Mouse (Mus musculus): ENCODE results near the gene Sv2c.
"Not testable (repeated sequence)": the region's sequence is repeated elsewhere in the genome, so short reads cannot be mapped to it uniquely, and the experiment has no call there.

The Sv2c gene

DNA sequence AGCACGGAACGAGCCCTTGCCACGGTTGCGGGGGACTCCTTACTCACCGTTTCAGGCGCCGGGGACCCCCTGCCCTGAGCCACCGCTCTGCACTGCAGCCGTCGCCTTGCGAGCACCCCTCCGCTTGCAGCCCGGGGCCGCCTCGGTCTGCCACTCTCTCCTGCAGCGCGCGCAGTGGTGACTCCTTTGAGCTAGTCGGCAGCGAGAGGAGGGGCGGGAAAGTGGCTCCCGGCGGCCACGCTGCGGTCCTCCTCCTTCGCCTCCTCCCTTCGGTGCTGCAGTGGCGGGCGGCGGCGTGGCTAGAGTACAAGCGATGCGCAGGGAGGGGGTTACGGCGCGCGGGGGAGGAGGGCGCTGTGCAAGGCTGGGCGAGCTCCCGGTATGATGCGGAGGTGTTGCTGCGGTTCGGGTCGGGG lies at the start of gene Sv2c:
Sv2c (minus strand) TSS at position 177 of the 416 bp plus-strand sequence.
- no peak for DNase-seq (ENCODE audit: low spot score)

DNA sequence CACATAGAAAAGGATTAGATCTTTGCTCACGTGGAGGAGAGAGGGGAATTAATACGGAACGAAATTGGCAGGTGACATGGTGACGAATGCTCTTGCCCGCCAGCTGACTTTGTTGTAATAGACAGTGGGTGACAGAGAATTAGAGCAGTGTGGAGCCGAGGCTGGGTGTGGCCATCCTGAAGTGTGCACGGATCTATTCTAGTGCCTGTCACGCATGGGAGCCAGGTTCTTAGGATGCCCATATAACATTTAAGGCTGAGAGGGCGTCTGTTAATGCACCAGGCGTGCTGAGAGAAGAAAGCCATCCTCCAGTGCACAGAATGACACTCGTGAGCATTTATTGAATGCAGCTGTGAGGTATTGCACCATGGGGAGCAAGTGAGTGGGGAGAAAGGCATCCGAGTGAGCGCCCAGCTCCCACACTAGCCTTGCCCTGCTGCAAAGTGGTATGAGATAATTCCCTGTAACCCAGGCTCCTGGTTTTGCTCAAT lies 48.3 kb upstream of the Sv2c start:
- DNase-seq (ENCODE audit: low spot score): no peak

DNA sequence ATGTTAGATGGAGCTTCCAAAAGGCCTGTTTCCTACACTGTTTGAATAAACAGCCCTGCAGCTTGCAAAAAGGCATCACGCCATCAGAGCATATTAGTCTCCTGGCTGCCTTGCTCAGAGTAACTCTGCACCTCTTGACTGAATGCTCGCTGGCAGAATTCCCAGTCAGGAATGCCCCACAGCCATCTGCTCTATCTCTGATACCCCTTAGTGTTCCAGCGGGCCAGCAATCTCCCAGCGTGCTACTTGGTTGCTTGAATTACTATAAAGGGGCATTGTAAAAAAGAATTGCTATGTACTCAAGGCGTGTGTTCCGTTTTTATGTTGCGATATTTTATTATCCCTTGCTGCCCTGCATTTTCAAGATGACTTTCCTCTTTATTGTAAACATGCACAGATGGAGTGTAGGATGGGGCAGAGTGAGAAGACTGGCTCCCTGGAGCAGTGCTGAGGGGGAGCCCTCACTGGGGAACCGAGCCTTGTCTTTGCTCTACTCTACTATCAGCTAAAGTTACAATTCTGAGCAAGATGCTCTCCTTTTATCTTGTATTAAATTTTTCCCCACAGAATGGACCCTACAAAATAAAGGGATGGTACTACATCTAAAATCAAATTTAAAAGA lies 43.3 kb upstream of the Sv2c start:
- DNase-seq (ENCODE audit: low spot score): no peak

DNA sequence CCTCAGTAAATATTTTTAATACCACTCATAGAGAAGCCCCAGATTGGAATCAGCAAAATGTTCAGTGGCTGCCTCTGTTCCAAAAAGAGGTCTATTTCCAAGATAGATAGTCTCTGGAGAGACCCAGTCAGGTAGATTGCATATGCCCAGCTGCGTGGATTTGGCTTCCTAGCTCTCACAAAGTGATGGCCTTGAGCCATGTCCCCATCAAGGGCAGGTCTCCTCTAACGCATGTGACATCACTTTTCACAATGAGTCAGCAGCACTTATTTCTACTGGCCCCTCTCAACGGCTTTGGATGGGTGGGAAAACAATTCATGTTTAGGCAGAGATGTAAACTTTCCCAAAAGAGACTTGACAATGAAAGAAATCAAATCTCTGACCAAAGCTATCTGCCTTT lies 41.3 kb upstream of the Sv2c start:
- DNase-seq (ENCODE audit: low spot score): no peak

DNA sequence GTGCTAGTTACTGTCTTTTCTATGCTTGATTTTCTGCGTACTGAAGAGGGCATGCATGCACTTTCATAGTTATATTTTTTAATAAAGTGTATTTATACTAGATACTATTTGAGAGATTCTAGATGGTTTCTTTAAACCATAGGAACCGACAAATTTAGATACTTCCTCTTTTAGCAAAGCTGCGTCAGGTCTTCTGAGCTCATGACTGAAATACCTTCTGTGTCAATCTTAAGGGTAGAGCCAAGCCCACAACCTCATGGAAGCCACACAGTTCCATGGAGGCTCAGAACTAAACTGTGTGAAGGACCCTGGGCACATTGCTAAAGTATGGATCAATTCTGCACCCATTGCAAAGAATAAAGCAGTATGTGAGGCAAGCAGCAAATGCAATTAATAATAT lies 39.9 kb upstream of the Sv2c start:
- DNase-seq (ENCODE audit: low spot score): no peak

DNA sequence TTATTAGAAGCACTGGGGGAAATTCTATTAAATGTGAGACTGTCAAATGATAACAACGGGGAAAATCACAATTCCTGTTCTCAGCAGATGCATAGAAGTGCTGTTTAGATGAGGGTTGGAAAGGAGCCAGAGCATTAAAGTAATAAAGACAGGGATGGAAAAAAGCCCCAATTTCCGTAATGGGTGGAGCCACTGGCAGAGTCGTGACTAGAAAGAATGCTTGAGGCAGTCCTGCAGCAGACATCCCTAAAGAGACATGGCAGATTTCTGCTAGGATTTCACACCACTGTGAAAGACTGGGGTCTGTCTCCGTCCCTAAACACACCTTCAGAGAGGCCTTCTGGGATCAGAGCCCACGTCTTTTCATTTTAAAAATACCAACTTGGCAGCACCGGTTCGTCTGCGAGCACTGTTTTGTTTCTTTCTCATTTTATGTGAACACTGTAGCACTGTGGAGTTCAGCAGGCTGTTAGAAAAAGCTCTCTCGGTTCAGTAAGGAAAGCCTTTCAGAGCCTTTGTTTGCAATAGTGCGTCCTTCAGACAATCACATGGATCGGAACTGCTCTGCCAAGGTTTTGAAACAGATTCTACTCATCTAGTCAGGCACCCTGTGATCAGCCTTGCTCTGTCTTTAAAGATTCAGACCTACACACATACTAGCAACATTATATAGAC lies 36.8 kb upstream of the Sv2c start:
- DNase-seq (ENCODE audit: low spot score): no peak

DNA sequence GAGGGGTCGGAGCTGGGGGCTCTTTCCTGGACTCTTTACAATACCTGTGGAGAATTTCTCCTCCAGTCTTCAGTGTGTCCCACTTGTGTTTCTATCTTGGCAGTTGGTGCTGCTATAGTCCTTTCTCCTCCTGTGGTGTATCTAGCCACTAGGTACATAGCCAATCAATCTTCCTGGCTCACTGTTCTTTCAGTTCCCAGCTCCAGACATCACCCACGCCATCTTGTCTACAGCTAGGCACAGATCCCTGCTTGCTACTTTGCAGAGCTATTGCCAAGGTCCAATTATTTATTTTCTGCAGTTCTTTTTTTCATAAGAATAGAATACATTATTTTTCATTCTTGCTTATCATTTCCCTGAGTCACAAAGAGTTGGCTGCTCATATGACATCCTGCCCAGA lies 34.2 kb upstream of the Sv2c start:
- DNase-seq (ENCODE audit: low spot score): no peak

DNA sequence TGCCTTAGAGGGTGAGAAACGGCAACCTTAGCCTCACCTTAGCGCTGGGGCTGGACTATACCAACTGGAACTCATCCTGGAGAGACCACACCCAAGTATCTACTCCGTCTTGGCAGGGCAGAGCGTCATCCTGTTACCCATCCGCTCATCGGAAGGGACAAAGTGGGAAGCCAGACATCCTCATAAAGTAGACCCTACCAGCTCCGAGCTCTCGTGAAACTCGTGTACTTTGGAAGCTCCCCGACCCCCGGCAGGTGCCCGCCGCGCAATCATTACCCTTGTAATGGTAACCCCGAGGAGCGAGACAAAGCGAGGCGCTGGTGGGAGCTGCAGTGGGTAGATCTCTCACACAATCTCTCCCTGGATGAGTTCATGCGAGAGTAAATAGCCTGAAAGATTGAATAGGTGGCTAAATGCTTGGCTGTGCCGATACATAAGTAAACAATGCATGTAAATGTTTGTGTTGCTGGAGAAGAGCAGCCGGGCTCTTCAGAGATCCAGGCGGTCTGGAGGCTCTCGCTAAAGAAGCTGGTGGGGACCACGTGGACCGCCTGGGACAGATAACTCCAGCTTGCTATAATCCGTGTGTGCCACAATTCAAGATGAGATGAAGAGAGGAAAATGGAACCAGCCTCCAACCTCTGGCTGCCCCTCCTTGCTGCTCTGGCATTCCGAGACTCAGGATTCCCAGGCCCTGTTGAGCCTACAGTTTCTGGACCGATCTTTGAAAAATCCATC lies 1.2 kb upstream of the Sv2c start:
- DNase-seq (ENCODE audit: low spot score): no peak

DNA sequence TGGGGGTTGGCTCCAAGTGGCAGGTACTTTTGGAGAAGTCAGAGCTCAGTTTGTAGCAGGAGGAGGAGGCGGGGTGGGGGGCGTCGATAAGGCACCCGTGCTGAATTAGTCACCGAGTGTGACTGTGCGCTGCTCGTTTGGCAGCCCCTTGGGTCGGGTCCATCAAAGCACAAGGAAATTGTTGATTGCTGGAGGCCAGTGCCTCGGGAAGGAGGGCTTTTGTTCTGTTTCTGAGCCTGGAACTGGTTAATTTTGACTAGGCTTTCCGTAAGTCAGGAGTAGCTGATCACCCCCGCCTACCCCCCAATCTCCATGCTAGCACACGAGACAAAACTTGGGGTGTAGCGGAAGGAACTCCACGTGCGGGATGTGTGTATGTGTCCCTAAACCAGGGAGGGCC lies 456 bp upstream of the Sv2c start:
- no peak for DNase-seq (ENCODE audit: low spot score)

DNA sequence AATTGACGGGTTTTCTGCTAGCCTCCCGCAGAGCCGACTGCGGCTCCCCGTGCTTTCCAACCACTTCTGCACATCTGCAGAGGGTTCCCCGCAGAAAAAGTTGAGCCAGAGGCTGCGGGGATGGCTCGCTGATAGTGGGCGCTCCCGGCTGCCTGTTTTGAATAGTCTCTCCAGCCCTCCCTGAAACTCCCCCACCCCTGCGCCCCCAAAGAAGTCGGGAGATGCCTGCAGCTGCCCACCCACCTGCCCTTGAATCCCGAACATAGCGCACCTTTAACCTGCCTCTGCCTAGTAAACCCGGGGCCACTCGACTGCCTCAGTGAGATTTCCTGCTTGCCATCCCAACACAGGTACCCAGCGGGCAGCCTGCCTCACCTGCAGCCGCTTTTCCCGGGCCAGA lies 466 bp downstream of the Sv2c start:
- no peak for DNase-seq (ENCODE audit: low spot score)

DNA sequence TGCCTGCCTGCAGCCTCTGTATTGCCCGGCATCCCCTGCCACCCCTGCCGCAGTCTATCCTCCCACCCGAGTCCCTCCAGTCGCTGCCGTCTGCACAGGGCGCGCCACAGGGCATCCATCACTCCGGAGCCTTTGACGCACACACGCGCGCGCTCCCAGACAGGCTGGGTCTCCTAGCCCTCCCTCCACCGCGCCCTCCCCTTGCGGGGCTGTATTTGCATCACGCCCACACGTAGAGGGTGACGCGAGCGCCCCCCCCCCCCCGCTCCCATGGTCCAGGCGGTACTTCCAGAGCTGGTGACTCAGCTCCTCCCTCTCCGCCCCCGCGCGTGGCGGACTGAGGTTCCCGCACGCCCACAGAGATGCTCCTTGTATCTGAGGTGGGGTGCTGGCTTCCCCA lies 1.3 kb downstream of the Sv2c start:
- DNase-seq (ENCODE audit: low spot score): no peak

DNA sequence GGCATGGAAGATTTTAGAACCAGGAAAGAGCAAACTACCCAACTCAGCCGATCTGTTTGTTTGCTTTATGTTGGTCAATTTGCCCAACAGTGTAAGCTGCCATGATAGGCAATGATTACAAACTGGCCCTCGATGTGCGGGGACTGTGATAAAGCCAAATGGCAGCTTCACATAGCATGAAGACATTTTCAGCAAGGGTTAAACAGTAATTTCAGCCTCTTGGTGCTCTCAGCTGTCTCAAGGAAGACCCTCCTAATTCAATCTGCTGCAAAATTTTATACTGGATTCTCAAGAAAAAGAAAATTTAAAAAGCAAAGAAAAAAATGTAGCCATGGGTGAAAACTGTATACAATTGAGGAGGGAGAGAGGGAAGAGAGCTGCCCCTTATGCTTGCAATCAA lies 3.3 kb downstream of the Sv2c start:
- no peak for DNase-seq (ENCODE audit: low spot score)

DNA sequence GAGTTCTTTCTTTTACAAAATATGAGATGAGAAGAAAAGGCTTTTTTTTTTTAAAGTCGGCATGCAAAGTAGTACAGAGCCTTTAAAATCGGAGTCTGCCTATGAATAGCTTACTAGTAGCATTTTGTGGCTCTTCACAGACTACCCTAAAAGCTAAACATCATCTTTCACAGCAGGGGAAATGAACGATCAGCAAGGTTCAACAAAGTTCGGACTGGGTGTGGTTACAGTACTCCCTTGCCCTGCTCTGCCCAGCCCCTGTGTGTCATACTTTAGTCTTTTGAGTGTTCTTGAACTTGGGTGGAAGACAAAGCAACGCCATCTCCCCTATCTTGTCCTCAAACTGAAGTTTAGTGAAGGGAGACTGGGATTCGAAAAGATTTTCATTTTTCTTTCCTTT lies 5.7 kb downstream of the Sv2c start:
- no peak for DNase-seq (ENCODE audit: low spot score)

DNA sequence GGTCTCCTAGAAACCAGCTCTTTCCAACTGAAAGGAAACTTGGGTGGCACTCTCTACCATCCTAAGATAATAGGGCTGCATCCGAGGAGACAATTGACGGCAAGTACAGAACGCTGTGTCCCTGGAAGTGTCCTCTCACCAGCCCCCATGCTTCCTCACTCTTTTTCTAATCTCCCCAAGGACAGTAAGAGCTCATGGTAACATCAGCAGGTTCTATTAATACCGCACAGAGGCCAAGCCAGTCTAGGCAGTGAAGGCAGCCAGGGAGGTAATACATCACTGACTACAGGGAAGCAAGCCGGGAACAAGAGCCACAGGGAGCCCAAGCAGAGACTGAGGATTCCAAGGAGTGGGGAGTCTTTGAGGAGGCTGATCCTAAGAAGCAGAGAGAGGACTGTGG lies 7.4 kb downstream of the Sv2c start:
- DNase-seq (ENCODE audit: low spot score): no peak

DNA sequence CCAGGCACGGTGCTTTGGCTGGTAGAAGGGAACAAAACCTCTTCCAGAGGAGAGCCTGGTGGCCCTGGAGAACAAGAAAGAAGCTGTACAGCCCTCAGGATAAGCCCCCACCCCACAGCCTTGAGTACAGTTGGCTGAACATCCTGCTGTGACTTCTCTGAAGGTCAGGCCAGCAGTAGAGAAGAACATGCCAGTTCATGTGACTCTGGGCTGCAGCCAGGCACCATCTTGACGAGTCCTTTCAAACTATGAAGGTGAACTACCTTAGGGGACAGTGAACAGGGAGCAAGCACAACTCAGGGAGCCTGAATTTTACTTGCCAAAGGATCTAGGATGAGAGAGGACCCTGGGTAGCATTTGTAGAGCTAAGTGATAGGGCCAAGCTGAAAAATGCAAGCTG lies 19.7 kb downstream of the Sv2c start:
- no peak for DNase-seq (ENCODE audit: low spot score)

DNA sequence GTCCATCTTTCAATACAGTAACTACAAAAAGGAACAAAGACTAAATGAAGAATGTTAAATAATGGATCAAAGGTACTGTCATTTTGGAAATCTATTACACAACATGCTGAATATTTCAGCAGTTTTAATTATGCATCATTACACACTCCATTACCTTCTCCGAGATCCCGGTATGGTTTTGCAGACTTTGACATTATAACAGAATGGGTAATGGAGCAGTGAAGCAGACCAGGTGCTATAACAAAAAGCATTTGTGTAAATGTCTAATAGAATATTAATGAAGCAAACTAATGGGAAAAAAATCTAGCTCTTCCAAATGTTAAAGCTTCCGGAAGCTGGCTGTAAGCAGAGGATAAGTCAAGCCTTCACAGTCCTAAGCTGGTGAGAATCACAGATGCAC lies 21.6 kb downstream of the Sv2c start:
- no peak for DNase-seq (ENCODE audit: low spot score)

DNA sequence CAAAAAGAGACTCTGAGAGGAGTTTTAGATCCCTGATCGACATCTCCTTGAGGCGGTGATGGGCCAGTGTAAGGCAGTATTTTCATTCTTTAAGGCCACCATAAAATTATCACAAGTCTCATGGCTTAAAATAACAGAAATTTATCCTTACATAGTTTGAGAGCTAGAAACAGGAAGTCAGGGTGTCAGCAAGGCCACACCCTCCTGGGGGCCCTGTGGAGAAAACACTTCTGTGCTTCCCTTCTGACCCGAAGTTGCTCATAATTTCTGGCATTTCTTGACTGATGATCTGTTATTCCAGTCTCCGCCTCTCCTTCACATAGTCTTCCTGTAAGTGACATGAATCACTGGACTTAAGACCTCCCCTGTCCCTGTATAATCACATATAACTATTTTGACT lies 26.0 kb downstream of the Sv2c start:
- no peak for DNase-seq (ENCODE audit: low spot score)

DNA sequence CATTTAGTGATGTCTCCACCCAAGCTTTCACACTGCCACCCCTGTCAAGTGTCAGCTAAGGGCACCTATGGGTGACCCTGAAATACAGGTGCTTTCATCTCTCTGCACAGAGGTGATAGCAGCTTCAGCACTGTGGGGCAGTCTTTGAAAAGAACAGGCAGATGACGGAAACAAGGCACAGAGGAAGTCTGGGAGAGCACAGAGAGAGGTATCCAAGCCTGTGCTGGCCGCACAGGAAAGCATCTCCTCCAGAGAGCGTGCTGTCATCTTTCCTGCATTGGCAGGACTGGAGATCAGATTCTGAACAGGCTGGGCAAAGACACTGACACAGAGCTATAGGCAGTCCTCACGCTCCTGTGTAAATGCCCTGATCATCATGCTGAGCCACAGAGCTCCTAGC lies 41.4 kb downstream of the Sv2c start:
- DNase-seq (ENCODE audit: low spot score): no peak

DNA sequence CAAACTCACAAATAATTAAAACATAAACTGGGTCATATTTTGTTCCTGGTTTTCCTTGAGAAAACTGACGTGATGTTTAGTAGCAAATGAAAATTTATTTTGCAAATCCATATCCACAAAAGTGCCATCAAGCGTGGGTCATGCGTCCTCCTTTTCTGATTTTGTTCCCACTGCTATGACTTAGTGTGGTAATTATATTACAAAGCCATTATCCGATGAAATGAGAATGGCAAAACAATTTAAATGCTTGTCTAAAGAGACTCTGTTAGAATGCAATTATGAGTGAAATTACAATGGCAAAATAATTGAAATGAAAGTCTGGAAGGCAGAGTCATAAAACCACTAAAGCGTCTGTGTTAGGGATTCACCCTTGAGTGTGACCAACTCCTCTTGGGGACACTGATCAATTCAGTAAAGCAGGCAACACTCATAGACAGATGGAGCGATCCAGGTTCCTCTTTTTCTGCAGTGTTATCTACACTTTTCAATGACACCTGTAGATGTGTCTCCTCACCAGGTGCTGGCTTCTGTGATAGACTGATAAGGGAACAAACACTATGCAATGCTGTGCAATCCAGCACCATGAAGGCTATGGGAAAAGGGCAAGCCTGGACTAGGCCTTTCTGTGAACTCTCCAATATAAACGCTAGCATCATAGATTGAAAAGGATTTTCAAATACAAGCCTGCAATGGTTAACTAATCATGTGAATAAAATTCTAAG lies 46.6 kb downstream of the Sv2c start:
- DNase-seq (ENCODE audit: low spot score): no peak

DNA sequence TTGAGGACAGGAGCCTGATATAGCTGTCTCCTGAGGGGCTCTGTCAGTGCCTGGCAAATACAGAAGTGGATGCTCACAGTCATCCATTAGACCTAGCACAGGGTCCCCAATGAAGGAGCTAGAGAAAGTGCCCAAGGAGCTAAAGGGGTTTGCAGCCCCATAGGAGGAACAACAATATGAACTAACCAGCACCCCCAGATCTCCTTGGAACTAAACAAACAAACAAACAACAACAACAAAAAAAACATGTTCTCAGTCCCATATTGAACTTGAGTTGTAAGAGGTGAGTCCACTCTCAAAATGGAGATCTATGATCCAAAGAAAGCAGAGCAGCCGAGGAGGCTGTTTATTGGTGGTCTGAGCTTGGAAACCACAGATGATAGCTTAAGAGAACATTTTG lies 50.6 kb downstream of the Sv2c start, which contains the start of gene Gm17190:
Gm17190 (plus strand) TSS at position 301 of the 400 bp plus-strand sequence.
- DNase-seq (ENCODE audit: low spot score): not testable (repeated sequence)

DNA sequence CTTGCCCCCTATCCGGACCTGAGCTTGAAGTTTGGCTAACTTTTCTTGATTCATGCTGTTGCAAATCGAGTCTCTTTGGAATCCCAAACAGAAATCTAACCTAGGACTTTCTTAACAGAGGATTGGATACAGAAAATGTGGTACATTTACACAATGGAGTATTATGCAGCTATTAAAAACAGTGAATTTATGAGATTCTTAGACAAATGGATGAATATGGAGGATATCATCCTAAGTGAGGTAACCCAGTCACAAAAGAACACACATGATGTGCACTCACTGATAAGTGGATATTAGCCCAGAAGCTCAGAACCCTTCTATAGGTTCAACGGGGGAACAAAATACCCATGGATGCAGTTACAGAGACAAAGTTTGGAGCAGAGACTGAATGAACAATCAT lies 51.1 kb downstream of the Sv2c start, which contains the start of gene Gm20075:
Gm20075 (minus strand) TSS at position 101 of the 400 bp plus-strand sequence.
- not testable (repeated sequence) for DNase-seq (ENCODE audit: low spot score)

DNA sequence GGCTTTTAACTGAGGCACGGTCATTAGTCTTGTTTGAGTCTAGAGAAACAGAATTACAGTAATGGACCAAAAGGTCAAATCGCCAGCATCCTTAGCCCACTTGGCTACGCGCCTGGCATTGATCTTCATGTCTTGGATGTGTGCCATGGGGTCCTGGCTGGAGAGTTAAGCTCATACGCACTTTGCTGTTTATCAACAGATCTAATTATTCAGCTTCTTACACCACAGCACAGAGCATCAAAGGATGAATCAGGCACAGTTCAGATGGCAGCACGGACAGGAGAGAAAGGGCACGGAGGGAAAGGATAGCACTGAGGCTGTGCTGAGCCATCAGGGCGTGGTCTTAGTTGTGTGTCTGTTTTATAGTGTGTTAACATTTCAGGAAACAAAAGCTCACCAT lies 58.8 kb downstream of the Sv2c start:
- no peak for DNase-seq (ENCODE audit: low spot score)
